Mouse (Mus musculus): ENCODE data around the gene Olfr355. TPM values are rescaled to one million over a fixed set of nuclear protein-coding genes. Genes with fewer than 3 reads are reported as not detected.

Olfr355 gene
- total and polyA plus RNA-seq, 3 experiments: not detected

DNA sequence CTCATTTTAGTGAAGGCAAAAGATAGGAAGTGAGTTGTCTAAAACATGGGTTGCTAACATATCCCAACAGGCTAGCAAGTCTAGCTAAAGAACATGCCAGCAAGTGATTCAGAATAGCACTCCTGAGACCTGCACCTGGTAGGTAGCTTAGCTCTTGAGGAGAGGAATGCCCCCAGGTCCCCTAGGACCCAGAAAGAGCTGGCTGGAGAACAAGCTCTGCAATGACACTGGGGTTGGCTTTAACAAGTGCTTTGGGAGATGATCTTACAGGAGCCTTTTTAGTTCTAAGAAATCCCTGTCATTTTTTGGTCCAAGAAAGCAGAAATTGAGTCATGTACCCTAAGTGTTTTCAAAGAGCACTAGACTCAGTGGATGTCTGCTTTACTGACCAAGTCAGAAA, 23.3 kb downstream of the Olfr355 start, which contains the start of gene Olfr354:
TSS of gene Olfr354 (plus strand) at position 301 of the 400 bp plus-strand sequence.
- no peak within 1 kb of the TSS for H3K27ac ChIP-seq (ENCODE audit: control insufficient read depth, low read depth, low read length)
- H3K27me3 ChIP-seq (ENCODE audit: control insufficient read depth in 1 of 2, insufficient read depth in 2 of 2, low read length in 2 of 2): no peaks in the 10 kb centered on the region
- H3K79me2 ChIP-seq (ENCODE audit: control insufficient read depth, insufficient read depth, low read length, poor library complexity): no peaks in the 10 kb centered on the region
- H3K9me3 ChIP-seq (replicated peaks; ENCODE audit: insufficient read depth, low read length): no peaks in the 10 kb centered on the region
- H3K36me3 ChIP-seq (ENCODE audit: control insufficient read depth in 1 of 2, insufficient read depth in 2 of 2, low read length in 2 of 2): no peaks in the 10 kb centered on the region
- no peak within 1 kb of the TSS for H3K4me3 ChIP-seq (ENCODE audit: control insufficient read depth in 1 of 2, insufficient read depth in 1 of 2, low read depth in 2 of 2, low read length in 2 of 2)
- H3K9ac ChIP-seq (ENCODE audit: control insufficient read depth, low read depth, low read length, poor library complexity, severe bottlenecking): no peak within 1 kb of the TSS
- H3K4me1 ChIP-seq (ENCODE audit: control insufficient read depth in 1 of 2, insufficient read depth in 2 of 2, low read length in 2 of 2): no peaks in the 10 kb centered on the region
- DNase-seq (ENCODE audit: low read depth, low spot score): no peak
- no peak for TF ChIP-seq RAD21 (IDR thresholded peaks at IDR 0.05; ENCODE audit: low read depth, low read length)
- TF ChIP-seq E2F4 (IDR thresholded peaks at IDR 0.05; ENCODE audit: borderline replicate concordance, low read depth, low read length): no peak
- no peak for TF ChIP-seq CTCF (IDR thresholded peaks at IDR 0.05 in 2 of 3, conservative IDR thresholded peaks at IDR 0.05 in 1 of 3; ENCODE audit: control insufficient read depth in 1 of 3, insufficient read depth in 1 of 3, low read depth in 2 of 3, low read length in 3 of 3, poor library complexity in 1 of 3, severe bottlenecking in 1 of 3)
- no peak for TF ChIP-seq NELFE (IDR thresholded peaks at IDR 0.05; ENCODE audit: low read depth, low read length)
- TF ChIP-seq MEF2A (IDR thresholded peaks at IDR 0.05; ENCODE audit: extremely low read depth, insufficient replicate concordance, low read depth, low read length, poor library complexity, severe bottlenecking): no peak
- no peak for TF ChIP-seq GABPA (IDR thresholded peaks at IDR 0.05; ENCODE audit: low read depth, low read length)
- no peak for TF ChIP-seq TAL1 (IDR thresholded peaks at IDR 0.05; ENCODE audit: low read length)
- TF ChIP-seq HCFC1 (IDR thresholded peaks at IDR 0.05; ENCODE audit: low read depth, low read length): no peak

DNA sequence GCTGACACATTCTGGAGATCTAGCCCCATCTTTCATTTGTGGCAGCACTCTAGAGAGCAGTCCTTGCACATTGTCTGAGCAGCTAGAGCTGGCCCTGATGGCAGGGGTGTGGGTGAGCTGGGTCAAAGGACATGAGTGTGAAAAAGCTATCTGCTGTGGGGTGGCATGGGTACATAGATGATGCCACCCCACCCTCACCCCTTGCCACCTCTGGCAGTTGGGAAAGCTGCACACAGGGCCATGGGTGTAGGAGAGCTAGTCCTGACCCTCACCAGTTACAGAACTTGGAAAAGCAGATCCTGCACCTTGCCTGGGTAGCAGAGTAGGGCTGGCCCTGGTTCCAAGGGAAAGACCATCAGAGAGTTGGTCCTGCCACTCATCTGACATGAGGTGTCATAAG, 31.6 kb downstream of the Olfr355 start:
- Histone ChIP-seq H3K4me3 (ENCODE audit: control insufficient read depth in 1 of 2, insufficient read depth in 1 of 2, low read depth in 2 of 2, low read length in 2 of 2) (no peak overlapping the region), H3K27me3 (ENCODE audit: control insufficient read depth in 1 of 2, insufficient read depth in 2 of 2, low read length in 2 of 2) (no peaks in the 10 kb centered on the region), H3K36me3 (ENCODE audit: control insufficient read depth in 1 of 2, insufficient read depth in 2 of 2, low read length in 2 of 2) (no peaks in the 10 kb centered on the region), H3K27ac (ENCODE audit: control insufficient read depth, low read depth, low read length) (no peak overlapping the region), H3K9me3 (replicated peaks; ENCODE audit: insufficient read depth, low read length) (no peaks in the 10 kb centered on the region), H3K4me1 (ENCODE audit: control insufficient read depth in 1 of 2, insufficient read depth in 2 of 2, low read length in 2 of 2) (no peaks in the 10 kb centered on the region), H3K9ac (ENCODE audit: control insufficient read depth, low read depth, low read length, poor library complexity, severe bottlenecking) (no peak overlapping the region), H3K79me2 (ENCODE audit: control insufficient read depth, insufficient read depth, low read length, poor library complexity) (no peaks in the 10 kb centered on the region)
- TF ChIP-seq GABPA (IDR thresholded peaks at IDR 0.05; ENCODE audit: low read depth, low read length) (no peak), CTCF (IDR thresholded peaks at IDR 0.05 in 2 of 3, conservative IDR thresholded peaks at IDR 0.05 in 1 of 3; ENCODE audit: control insufficient read depth in 1 of 3, insufficient read depth in 1 of 3, low read depth in 2 of 3, low read length in 3 of 3, poor library complexity in 1 of 3, severe bottlenecking in 1 of 3) (no peak), MAFK (IDR thresholded peaks at IDR 0.05; ENCODE audit: borderline replicate concordance, low read depth, low read length) (no peak), MXI1 (IDR thresholded peaks at IDR 0.05; ENCODE audit: low read depth, low read length) (no peak), MAX (IDR thresholded peaks at IDR 0.05; ENCODE audit: low read length) (no peak), TBP (IDR thresholded peaks at IDR 0.05; ENCODE audit: low read depth, low read length) (no peak), ETS1 (IDR thresholded peaks at IDR 0.05; ENCODE audit: low read depth, low read length) (no peak), MYC (IDR thresholded peaks at IDR 0.05; ENCODE audit: low read depth, low read length) (no peak), MEF2A (IDR thresholded peaks at IDR 0.05; ENCODE audit: extremely low read depth, insufficient replicate concordance, low read depth, low read length, poor library complexity, severe bottlenecking) (no peak), E2F4 (IDR thresholded peaks at IDR 0.05; ENCODE audit: borderline replicate concordance, low read depth, low read length) (no peak)
- no peak for DNase-seq (ENCODE audit: low read depth, low spot score)

Data from MEL (cell line).